Mouse (Mus musculus) gastrocnemius, postnatal 25 days (tissue): ENCODE data around the gene Ablim2. TPM values are rescaled to one million over a fixed set of nuclear protein-coding genes. Genes with fewer than 3 reads are reported as not detected.

Source experiments
- DNase-seq: peaks from one replicate; pipeline ENCODE4 v3.0.0; 2022
- total RNA-seq, 2 experiments: library from RNA; stranded (reverse); gene quantifications; 1 replicate in 1 of 2; 2 replicates in 1 of 2; pipeline ENCODE4 v1.2.3; 2021

Ablim2 gene
- total RNA-seq, 2 experiments from 2014 or later, result 33.4 to 42.7 TPM

- DNase-seq, result no peak
Measured at GRCm38 (mm10) chr5:35915629-35916300, 158.1 kb downstream of the Ablim2 start.

GRCm38 (mm10) chr5:35916666-35917065, 159.0 kb downstream of the Ablim2 start:
- no peak for DNase-seq

GRCm38 (mm10) chr5:35918387-35918786, 160.7 kb downstream of the Ablim2 start:
- DNase-seq, result no peak

- DNase-seq, result no peak
Measured at GRCm38 (mm10) chr5:35920076-35920475, 162.4 kb downstream of the Ablim2 start.

GRCm38 (mm10) chr5:35920557-35920956, 162.9 kb downstream of the Ablim2 start:
- no peak for DNase-seq

- DNase-seq, result no peak
Measured at GRCm38 (mm10) chr5:35921141-35921540, 163.5 kb downstream of the Ablim2 start.

GRCm38 (mm10) chr5:35921595-35922254, 164.0 kb downstream of the Ablim2 start:
- peak; percentile 38 for DNase-seq

- no peak for DNase-seq
Measured at GRCm38 (mm10) chr5:35923448-35923847, 165.8 kb downstream of the Ablim2 start.

GRCm38 (mm10) chr5:35925171-35925634, 167.5 kb downstream of the Ablim2 start:
- DNase-seq, result peak; percentile 37

GRCm38 (mm10) chr5:35926511-35926910, 168.8 kb downstream of the Ablim2 start:
- no peak for DNase-seq

- DNase-seq, result no peak
Measured at GRCm38 (mm10) chr5:35931296-35931695, 173.6 kb downstream of the Ablim2 start.

- no peak for DNase-seq
Measured at GRCm38 (mm10) chr5:35933059-35933458, 175.4 kb downstream of the Ablim2 start.

Other genes starting within 250 kb of the Ablim2 start
- gene Cpz, start 232.2 kb upstream of the Ablim2 start, total RNA-seq, result 1 to 10 TPM; 3.0 to 3.2 TPM
- 1 to 10 TPM; 1.5 to 1.6 TPM for gene Trmt44, start 182.8 kb upstream of the Ablim2 start, total RNA-seq
- gene Acox3, start 174.8 kb upstream of the Ablim2 start, total RNA-seq, result 10 to 100 TPM; 16.4 to 18.9 TPM
- 10 to 100 TPM; 37.4 to 46.7 TPM for gene Htra3, start 78.1 kb upstream of the Ablim2 start, total RNA-seq
- gene Sh3tc1, start 17.9 kb upstream of the Ablim2 start, total RNA-seq, result 1 to 10 TPM; 1.8 to 2.1 TPM
- 1 to 10 TPM; 7.8 to 8.1 TPM for gene Afap1, start 135.4 kb downstream of the Ablim2 start, total RNA-seq